Mouse (Mus musculus) kidney, postnatal 0 days (tissue): ENCODE data around the gene Stard13. TPM values are rescaled to one million over a fixed set of nuclear protein-coding genes. Genes with fewer than 3 reads are reported as not detected.

Experiments
- ATAC-seq: fragments of 200-750 bp; cut with Nextera tagmentation; replicated peaks from 2 replicates; pipeline ENCODE4 v1.8.0; 2017; ENCODE audit warnings: low read depth, moderate number of reproducible peaks, moderate TSS enrichment, moderate library complexity; ENCODE audit not compliant: low FRiP score
- DNase-seq: peaks from one replicate; pipeline ENCODE4 v3.0.0-alpha.2; 2016; ENCODE audit warnings: low spot score
- H3K27ac ChIP-seq: fragments of 300-500 bp; sonication (generic); 2 replicates; pipeline ENCODE4 v1.5.1; 2014; ENCODE audit warnings: mild to moderate bottlenecking
- H3K27me3 ChIP-seq: fragments of 300-500 bp; sonication (generic); 2 replicates; pipeline ENCODE4 v1.6.1; 2014; ENCODE audit warnings: low read length, mixed read lengths; ENCODE audit not compliant: insufficient read depth
- H3K36me3 ChIP-seq: fragments of 300-500 bp; sonication (generic); 2 replicates; pipeline ENCODE4 v1.6.1; 2014; ENCODE audit warnings: low read length, mixed read lengths; ENCODE audit not compliant: insufficient read depth
- H3K4me1 ChIP-seq: fragments of 300-500 bp; sonication (generic); replicated peaks from 2 replicates; pipeline ENCODE4 v1.6.1; 2014; ENCODE audit warnings: antibody characterized with exemption, low read length, mixed read lengths; ENCODE audit not compliant: insufficient read depth
- H3K4me2 ChIP-seq: fragments of 300-500 bp; sonication (generic); 2 replicates; pipeline ENCODE4 v1.6.1; 2014; ENCODE audit warnings: mild to moderate bottlenecking, low read length, moderate library complexity, mixed read lengths
- H3K4me3 ChIP-seq: fragments of 300-500 bp; sonication (generic); replicated peaks from 2 replicates; pipeline ENCODE4 v1.5.1; 2014; ENCODE audit warnings: low read depth, low read length
- H3K9ac ChIP-seq: fragments of 300-500 bp; sonication (generic); 2 replicates; pipeline ENCODE4 v1.6.1; 2014; ENCODE audit warnings: low read depth, low read length
- H3K9me3 ChIP-seq: fragments of 300-500 bp; sonication (generic); replicated peaks from 2 replicates; pipeline ENCODE4 v1.6.1; 2016; ENCODE audit warnings: low read length, inconsistent platforms, mixed read lengths
- CTCF ChIP-seq: IDR thresholded peaks from 2 replicates; pipeline ENCODE4 v1.5.1; 2016; ENCODE audit warnings: antibody characterized with exemption, low read depth, mild to moderate bottlenecking, moderate library complexity
- WGBS: fragments of 180-500 bp; shearing (Covaris S2); extraction: QIAGEN DNeasy Blood & Tissue Kit; methylation state at CpG from one replicate; pipeline ENCODE4 v1.1.7; 2014; 5-methylcytosine and 5-hydroxymethylcytosine counted together
- polyA plus RNA-seq: library from polyadenylated mRNA; unstranded; fragments of >200 nt; fragmentation: Nextera tagmentation; extraction: Ambion mirVana; gene quantifications from 2 replicates; pipeline ENCODE4 v1.2.1, GENCODE M21; 2015

Stard13 gene
- polyA plus RNA-seq, 1 experiment from 2014 or later = 7.8 TPM

GRCm38 (mm10) chr5:151054743-151055114 is 178.9 kb downstream of the Stard13 start:
- 35% methylated on average over 4 of the region's 4 CpGs for WGBS
- Histone ChIP-seq H3K4me2 (no peak overlapping the region), H3K4me1 (peaks cover 22% of the 10 kb centered on the region; the same call in 1 of the 2 replicates), H3K27ac (peak overlapping the region; percentile 60), H3K4me3 (no peak overlapping the region), H3K36me3 (peaks cover 14% of the 10 kb centered on the region), H3K27me3 (no peaks in the 10 kb centered on the region), H3K9ac (no peak overlapping the region), H3K9me3 (no peaks in the 10 kb centered on the region)
- ATAC-seq = 0 out of 2 replicates have a peak, but pooled peaks have one; percentile 29
- TF ChIP-seq CTCF = no peak
- DNase-seq = peak; percentile 45

- H3K4me1 ChIP-seq = peaks cover 22% of the 10 kb centered on the region; the same call in 1 of the 2 replicates
- no peaks in the 10 kb centered on the region for H3K9me3 ChIP-seq
- TF ChIP-seq CTCF = no peak
- no peaks in the 10 kb centered on the region for H3K27me3 ChIP-seq
- H3K36me3 ChIP-seq = peaks cover 14% of the 10 kb centered on the region
- H3K9ac ChIP-seq = no peak overlapping the region
- H3K27ac ChIP-seq = peak overlapping the region; percentile 60
- WGBS = 24% methylated on average over 7 of the region's 7 CpGs
- H3K4me3 ChIP-seq = no peak overlapping the region
- no peak overlapping the region for H3K4me2 ChIP-seq
- 0 out of 2 replicates have a peak, but pooled peaks have one; percentile 44 for ATAC-seq
- DNase-seq = peak; percentile 68
Measured at GRCm38 (mm10) chr5:151054100-151054742, 179.4 kb downstream of the Stard13 start.

GRCm38 (mm10) chr5:151053190-151053589 is 180.4 kb downstream of the Stard13 start:
- no peak for DNase-seq
- Histone ChIP-seq H3K4me2 (no peak overlapping the region), H3K36me3 (peaks cover 19% of the 10 kb centered on the region), H3K4me3 (no peak overlapping the region), H3K9me3 (no peaks in the 10 kb centered on the region), H3K27me3 (no peaks in the 10 kb centered on the region), H3K4me1 (peaks cover 22% of the 10 kb centered on the region; the same call in 1 of the 2 replicates), H3K9ac (no peak overlapping the region), H3K27ac (0 out of 2 replicates have a peak overlapping the region, but pooled peaks have one; percentile 27)
- no peak for ATAC-seq
- WGBS = 92% methylated on average over 5 of the region's 5 CpGs
- no peak for TF ChIP-seq CTCF

- no peak for TF ChIP-seq CTCF
- H3K9me3 ChIP-seq = no peaks in the 10 kb centered on the region
- DNase-seq (no peak), ATAC-seq (no peak)
- H3K4me3 ChIP-seq = no peak overlapping the region
- no peak overlapping the region for H3K9ac ChIP-seq
- H3K4me1 ChIP-seq = peaks cover 22% of the 10 kb centered on the region; the same call in 1 of the 2 replicates
- H3K4me2 ChIP-seq = no peak overlapping the region
- H3K36me3 ChIP-seq = peaks cover 19% of the 10 kb centered on the region
- no peak overlapping the region for H3K27ac ChIP-seq
- no peaks in the 10 kb centered on the region for H3K27me3 ChIP-seq
- 97% methylated on average over 8 of the region's 8 CpGs for WGBS
Measured at GRCm38 (mm10) chr5:151052331-151052730, 181.3 kb downstream of the Stard13 start.

GRCm38 (mm10) chr5:151047488-151047887 is 186.1 kb downstream of the Stard13 start:
- Histone ChIP-seq H3K4me2 (no peak overlapping the region), H3K4me1 (peaks cover 3% of the 10 kb centered on the region; the same call in 1 of the 2 replicates), H3K27ac (no peak overlapping the region), H3K36me3 (peaks cover 24% of the 10 kb centered on the region), H3K9me3 (no peaks in the 10 kb centered on the region), H3K9ac (no peak overlapping the region), H3K4me3 (no peak overlapping the region), H3K27me3 (no peaks in the 10 kb centered on the region)
- TF ChIP-seq CTCF = no peak
- no peak for ATAC-seq
- WGBS = 49% methylated on average over 12 of the region's 12 CpGs
- DNase-seq = no peak

GRCm38 (mm10) chr5:151046917-151047316 is 186.7 kb downstream of the Stard13 start:
- H3K36me3 ChIP-seq = peaks cover 19% of the 10 kb centered on the region
- WGBS = 58% methylated on average over 7 of the region's 7 CpGs
- H3K9me3 ChIP-seq = no peaks in the 10 kb centered on the region
- H3K4me3 ChIP-seq = no peak overlapping the region
- TF ChIP-seq CTCF = no peak
- H3K4me1 ChIP-seq = peaks cover 3% of the 10 kb centered on the region; the same call in 1 of the 2 replicates
- DNase-seq (peak; percentile 56), ATAC-seq (no peak)
- H3K9ac ChIP-seq = no peak overlapping the region
- H3K27me3 ChIP-seq = no peaks in the 10 kb centered on the region
- H3K4me2 ChIP-seq = no peak overlapping the region
- H3K27ac ChIP-seq = no peak overlapping the region
